Mouse (Mus musculus): ENCODE results near the gene Grn.

DNA sequence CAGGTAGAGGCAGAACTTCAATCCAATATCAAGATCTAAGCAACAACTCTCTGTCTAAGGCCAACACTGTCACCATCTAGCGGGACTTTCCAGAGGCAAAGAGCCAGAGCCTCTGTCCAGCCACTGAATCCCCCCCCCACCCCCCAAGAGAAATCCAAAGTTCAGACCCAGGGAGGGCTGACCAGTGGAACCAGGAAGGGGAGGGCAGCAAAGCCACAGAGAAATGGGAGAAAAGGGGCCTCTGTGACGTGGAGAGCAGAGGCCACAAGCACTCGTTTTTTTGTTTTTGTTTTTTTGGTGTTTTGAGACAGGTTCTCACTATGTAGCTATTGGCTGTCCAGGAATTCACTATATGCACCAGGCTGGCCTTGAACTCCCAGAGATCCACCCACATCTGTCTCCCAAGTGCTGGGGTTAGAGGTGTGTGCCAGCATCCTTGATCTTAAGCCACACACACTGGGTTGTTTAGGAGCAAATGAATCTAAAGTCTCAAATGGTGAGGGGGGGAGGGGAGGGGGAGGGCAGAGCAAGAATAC, 20.3 kb upstream of the Grn start:
- TF ChIP-seq CTCF (IDR thresholded peaks at IDR 0.05; ENCODE audit: low read depth) (no peak), EP300 (IDR thresholded peaks at IDR 0.05; ENCODE audit: low read depth) (no peak)
